Mouse (Mus musculus) ES-E14 (cell line): ENCODE measurements around the gene Zbtb45.

Experiments used
- CHD2 ChIP-seq: IDR thresholded peaks from 2 replicates; pipeline ENCODE4 v1.6.1; 2014; ENCODE audit warnings: mild to moderate bottlenecking, low read depth, low read length, inconsistent platforms
- HCFC1 ChIP-seq: IDR thresholded peaks from 2 replicates; pipeline ENCODE4 v1.6.1; 2012; ENCODE audit warnings: low read length, inconsistent platforms, borderline replicate concordance; ENCODE audit not compliant: insufficient read depth
- ZC3H11A ChIP-seq: IDR thresholded peaks from 2 replicates; pipeline ENCODE4 v1.6.1; 2012; ENCODE audit warnings: low read depth, mild to moderate bottlenecking, inconsistent platforms, low read length, borderline replicate concordance
- ZNF384 ChIP-seq: IDR thresholded peaks from 2 replicates; pipeline ENCODE4 v1.6.1; 2012; ENCODE audit warnings: low read depth, low read length, inconsistent platforms

DNA sequence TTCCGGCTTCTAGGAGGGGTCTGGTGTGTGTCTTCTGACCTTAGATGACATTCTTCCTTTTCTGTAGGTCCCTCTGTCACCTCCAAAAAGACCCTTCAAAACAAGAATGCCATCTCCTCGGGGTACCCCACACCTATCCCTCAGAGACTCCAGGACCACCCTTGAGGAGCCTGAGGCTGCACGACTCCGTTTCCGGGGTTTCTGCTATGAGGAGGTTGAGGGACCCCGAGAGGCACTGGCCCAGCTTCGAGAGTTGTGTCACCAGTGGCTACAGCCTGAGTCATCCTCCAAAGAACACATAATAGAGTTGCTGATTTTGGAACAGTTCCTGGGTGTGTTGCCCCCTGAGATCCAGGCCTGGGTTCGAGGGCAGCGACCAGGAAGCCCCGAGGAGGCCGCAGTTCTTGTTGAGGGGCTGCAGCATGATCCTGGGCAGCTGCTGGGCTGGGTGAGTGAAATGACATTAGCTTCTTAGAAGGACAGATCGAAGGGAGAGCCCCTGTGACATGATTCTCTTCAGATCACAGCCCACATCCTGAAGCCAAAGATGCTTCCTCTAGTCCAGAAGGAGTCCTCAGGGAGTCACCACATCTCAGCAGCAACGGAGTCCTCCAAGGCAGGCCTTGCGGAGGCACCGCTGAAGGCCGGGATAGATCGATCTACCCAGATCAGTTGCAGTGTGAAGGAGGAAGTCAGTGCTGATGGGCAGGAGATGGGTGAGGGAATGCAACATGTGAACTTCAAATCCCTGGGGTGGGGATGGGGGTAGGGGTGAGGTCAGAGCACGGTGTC lies 30.7 kb downstream of the Zbtb45 start:
- TF ChIP-seq ZNF384 (no peak), CHD2 (no peak), HCFC1 (no peak), ZC3H11A (no peak)
